Mouse (Mus musculus) skeletal muscle tissue, postnatal 0 days (tissue): ENCODE results near the gene Cwf19l1. TPM values are rescaled to one million over a fixed set of nuclear protein-coding genes. Genes with fewer than 3 reads are reported as not detected.

Experiments used
- polyA plus RNA-seq: library from polyadenylated mRNA; unstranded; fragments of >200 nt; fragmentation: Nextera tagmentation; extraction: Ambion mirVana; gene quantifications from 2 replicates; pipeline ENCODE4 v1.2.1, GENCODE M21; 2015

Cwf19l1 gene
- polyA plus RNA-seq: 9.4 and 12.1 TPM in 2 replicates

GRCm38 (mm10) chr19:44135072-44135959 is at the start of gene Cwf19l1:
Gene Cwf19l1 (minus strand): TSS chr19:44135876.

DNA sequence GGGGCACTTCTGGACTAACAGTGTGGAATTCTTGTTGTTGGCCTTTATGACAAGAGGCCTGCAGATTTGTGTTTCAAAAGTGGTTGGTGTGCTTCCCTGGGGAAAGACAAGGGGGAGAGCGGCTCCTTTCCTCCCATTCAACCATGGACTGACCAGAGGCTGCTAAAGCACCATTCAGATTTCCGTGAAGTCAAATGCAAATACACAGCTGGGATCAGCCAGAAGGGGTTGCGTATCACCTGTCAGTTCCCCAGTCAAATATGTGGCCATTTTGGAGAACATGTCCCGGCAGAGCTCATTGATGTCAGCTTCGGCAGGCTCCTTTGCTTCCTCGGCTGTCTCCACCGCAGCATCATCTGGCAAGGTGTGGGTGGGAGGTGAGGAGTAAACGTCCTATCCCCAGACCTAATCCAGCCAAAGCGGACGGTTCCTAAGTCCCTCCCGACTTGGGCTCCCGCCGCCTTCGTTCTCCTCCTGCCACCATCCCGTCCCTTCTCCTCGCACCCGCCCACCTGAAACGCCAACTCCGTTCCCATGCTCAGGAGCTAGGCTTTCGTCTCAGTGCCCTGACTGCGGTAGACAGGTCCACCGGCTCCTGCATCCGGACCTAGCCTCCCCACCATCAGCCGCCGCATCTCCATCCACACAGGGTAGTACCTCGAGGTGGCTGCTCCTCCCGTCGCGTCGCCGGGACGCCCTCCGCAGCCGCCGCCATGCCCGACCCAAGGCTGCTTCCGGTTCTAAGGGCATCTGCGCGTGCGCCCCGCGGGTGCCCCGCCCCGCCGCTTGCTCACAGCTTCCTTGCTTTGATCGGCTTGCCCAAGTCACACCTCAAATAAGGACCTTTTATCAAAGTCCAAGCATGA is 10.3 kb upstream of the Cwf19l1 start, which contains the start of gene Bloc1s2:
Gene Bloc1s2 (minus strand): TSS at position 745 of the 866 bp plus-strand sequence.

DNA sequence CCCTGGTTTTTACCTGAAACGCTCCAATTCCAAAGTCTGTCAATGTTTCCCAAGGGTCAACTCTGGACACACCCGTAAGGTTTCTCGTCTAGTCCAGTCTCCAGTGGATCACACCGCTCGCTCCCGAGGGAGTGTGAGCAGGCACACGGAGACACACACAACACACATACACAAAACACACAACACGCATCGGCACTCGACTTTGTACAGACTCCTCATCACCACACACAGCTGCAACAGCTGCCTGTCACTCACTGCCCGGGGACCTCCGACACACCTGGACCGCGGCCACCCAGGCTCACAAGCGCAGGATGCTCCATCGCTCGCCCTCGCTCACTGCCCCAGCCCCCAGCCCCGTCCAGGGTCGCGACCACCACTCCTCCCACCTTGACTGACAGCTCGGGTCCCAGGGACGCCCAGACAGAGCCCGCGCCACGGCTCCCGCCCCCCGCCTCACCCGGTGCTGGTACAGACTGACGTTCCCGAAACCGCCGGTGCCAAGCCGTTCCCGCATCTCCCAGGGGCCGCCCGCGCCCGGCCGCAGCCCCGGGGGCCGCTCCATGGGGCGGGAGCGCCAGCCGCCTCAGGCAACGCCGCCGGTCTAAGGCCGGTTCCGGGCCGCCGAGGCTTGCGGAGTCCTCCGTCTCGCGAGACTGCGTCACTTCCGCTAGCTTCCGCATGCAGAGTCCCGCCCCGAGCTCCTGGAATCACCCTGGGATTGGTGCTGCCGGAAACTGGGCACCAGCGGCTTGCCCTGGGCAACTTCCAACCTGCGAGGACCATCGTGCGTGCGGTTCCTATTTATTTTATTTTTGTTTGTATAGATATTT is 28.6 kb downstream of the Cwf19l1 start, which contains the start of gene Chuk:
Gene Chuk (minus strand): TSS at position 650 of the 830 bp plus-strand sequence.

DNA sequence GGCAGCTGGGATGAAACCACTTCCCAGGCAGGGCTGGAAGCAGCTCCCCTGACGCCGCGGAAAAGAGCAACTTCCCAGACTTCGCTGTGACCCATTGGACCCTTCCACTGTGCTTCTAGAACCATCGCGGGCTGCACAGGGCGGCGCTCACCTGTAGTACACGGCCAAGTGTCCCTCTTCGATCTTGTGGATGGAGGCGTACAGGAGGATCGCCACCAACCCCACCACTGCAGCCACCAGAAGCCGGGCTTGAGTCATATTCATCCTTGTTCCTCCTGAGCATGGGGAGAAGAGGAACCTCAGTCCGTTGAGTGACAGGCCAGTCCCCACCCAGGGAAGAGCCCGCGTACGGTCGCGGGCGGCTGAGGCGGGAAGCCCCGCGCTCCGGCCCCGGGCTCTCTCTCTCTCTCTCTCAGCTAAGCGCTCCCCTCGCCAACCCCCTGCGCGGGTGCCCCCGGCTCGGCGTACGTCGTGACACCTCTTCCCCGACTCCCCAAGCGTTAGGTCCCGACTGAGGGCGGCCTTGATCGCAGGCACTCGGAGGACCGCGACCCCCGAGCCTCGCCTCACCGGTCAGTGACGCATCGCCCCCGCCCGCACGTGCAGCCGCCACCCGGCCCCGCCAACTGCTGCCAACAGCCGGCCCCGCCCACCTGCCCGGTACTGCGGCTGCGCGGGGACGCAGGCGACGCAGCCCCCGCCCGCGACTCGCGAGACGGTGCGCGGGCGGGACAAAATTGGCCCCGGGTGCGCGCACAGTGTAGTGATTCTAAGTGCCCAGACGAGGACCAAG is 66.4 kb downstream of the Cwf19l1 start, which contains the start of gene Erlin1:
Gene Erlin1 (minus strand): TSS at position 665 of the 793 bp plus-strand sequence.

Other genes with a start within 250 kb of the Cwf19l1 start
- gene Dnmbp, start 195.7 kb downstream of the Cwf19l1 start, polyA plus RNA-seq: 7.9 and 8.4 TPM in 2 replicates
- 0.11 TPM in 1 of 2 replicates, not detected in the other for gene Cpn1, start 149.3 kb downstream of the Cwf19l1 start, polyA plus RNA-seq
- 0.32 and 0.42 TPM in 2 replicates for gene Cyp2c23, start 106.7 kb downstream of the Cwf19l1 start, polyA plus RNA-seq
- gene Erlin1, start 66.1 kb downstream of the Cwf19l1 start, polyA plus RNA-seq: 11.0 and 11.3 TPM in 2 replicates
- gene Chuk, start 28.4 kb downstream of the Cwf19l1 start, polyA plus RNA-seq: 13.5 and 18.1 TPM in 2 replicates
- 43.5 and 44.9 TPM in 2 replicates for gene Bloc1s2, start 10.6 kb upstream of the Cwf19l1 start, polyA plus RNA-seq
- not detected in 2 replicates for gene Pkd2l1, start 56.6 kb upstream of the Cwf19l1 start, polyA plus RNA-seq
- 0.05 TPM in 1 of 2 replicates, not detected in the other for gene Scd3, start 67.4 kb upstream of the Cwf19l1 start, polyA plus RNA-seq
- gene Scd2, start 157.8 kb upstream of the Cwf19l1 start, polyA plus RNA-seq: 23.4 and 23.9 TPM in 2 replicates
- gene Scd4, start 197.2 kb upstream of the Cwf19l1 start, polyA plus RNA-seq: 0.05 and 0.26 TPM in 2 replicates